Mouse (Mus musculus) right cerebral cortex, postnatal 36 days (tissue): ENCODE measurements at regions not wholly inside any gene's neighbourhood (a gene's known extent, or its start where the extent isn't known, plus 50 kb on each side); places are given as distances from the start of the nearest gene placed in this dataset.

Source experiments
- DNase-seq, 2 experiments: peaks; one replicate each; pipeline ENCODE4 v3.0.0; 2022; ENCODE audit warnings: low spot score in 2 of 2, mixed read lengths in 1 of 2

DNA sequence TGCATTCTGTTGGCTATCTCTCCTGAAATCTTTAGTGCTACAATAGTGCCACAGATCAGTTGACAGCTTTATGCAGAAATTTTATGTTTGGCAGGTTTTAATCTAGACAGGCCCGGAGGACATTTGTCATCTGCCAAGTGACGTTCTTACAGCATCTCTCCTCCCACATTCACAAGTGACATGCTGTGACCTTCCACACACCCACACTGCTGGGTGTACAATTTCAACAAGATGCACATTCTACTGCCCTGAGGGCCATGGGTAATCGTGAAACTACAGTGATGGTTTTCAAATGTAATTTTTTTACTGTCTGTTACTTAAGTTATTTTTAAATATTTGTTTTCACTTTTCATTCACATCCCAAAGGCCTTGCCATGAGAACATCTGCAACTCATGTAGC, 639.2 kb upstream of the Gm11114 start:
- no peak for DNase-seq

DNA sequence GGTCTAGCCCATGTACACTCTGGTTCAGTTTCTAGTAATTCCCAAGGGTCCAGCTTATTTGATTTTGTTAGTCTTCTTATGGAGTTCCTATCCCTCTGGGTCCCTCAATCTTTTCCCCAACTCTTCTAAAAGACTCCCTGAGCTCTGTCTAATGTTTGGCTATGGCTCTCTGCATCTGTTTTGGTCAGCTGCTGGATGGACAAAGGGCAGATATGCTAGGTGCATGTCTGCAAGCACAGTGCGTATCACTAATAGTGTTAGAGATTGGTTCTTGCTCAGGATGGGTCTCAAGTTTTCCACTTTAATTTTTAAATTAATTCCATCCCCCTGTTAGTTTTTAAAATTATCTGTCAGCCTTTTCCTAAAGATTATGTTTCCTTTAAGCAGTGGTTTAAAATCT, 634.2 kb upstream of the Gm11114 start:
- DNase-seq: no peak

DNA sequence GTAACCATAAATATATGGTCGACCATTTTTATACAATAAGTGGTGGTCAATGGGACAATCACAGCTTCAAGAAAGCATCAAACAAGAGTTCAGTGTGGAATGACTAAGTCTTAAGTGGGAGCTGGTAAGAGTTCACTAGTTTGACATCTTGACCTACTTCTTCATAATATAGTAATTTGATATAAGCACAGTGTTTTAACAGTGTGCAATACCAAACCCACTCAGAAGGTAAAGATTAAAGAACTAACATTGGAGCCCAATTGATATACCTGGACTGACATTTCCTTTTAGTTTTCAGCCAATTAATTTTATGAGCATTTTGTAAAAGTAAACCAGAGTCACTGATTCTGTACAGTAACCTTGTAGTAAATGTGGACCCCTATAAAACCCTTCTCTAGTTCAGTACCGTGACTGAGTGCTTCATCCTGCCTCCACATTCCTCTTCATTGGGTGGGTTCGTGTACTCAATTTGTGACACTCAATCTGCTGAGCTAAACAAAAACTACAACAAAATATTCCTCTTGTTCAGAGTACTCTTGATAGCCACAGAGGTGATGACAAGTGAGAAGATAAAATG, 593.9 kb upstream of the Gm11114 start:
- DNase-seq: no peak

DNA sequence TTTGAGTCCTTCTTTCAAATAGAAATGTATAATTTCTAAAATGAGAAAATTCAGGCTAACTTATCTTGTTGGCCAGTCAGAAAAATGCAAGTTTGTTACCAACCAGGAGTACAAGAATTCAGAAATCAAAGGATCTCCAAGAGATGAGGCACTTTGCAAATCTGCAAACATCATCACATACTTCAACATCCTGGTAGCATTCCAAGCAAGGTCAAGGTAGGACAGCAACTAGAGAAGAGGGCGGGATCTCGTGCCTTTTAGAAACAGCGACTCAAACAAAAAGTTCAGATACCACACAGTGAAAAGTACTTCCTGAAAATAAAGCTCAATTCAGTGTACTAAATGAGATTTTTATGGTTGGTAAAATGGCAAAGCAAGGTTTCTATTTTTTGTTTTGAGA, 593.2 kb upstream of the Gm11114 start:
- no peak for DNase-seq

DNA sequence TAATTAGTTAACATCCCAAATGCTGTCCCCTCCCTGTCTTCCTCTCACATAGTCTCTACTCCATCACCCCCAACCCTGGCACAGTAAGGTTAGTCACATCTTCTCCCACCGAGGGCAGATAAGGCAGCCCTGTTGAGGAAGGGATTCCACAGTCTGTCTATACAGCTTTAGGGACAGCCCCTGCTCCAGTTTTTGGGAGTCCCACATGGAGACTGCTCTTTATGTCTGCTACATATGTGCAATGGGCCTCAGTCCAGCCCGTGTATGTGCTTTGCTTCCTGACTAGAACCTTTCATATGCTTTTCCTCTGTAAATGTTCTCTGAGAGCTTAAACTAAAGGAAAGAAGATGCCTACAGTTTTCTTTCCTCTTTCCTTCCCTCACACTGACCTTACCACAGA, 592.1 kb upstream of the Gm11114 start:
- DNase-seq: no peak

DNA sequence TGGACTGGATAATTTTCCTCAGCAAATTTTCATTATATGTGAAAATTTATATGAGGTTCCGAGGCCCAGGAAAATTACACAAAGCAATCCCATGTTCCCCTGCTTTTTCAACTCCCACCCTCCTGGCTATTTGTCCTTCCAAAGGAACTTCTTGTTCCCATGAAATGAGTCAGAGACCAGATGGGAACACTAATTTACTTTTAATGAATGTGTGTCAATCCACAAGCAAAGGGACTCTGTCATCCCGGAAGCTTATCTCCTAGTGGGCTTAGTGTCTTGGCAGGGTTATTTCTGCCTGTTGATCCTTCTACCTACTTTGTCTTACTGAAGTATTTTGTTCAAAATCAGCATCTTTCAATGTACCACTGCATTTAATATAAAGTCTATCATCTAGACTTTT, 573.3 kb upstream of the Gm11114 start:
- no peak for DNase-seq

DNA sequence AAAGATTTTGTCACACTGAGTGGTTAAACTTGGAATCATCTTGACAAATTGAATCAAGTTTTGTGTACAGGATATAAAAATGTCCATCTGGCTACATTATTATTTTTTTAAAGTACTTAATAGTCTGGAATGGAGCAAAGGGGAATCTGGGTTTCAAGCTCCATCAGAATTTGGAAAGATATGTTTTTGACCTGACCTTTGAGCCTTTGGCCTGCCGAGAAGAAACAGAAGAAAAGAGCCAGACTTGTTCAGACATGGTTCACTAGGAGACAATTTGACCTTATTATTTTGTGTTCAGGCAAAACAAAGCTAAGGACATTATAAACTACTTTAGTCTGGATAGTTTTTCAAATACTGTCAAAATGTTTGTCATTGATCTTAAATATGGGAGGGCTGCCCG, 572.2 kb upstream of the Gm11114 start:
- DNase-seq: no peak

DNA sequence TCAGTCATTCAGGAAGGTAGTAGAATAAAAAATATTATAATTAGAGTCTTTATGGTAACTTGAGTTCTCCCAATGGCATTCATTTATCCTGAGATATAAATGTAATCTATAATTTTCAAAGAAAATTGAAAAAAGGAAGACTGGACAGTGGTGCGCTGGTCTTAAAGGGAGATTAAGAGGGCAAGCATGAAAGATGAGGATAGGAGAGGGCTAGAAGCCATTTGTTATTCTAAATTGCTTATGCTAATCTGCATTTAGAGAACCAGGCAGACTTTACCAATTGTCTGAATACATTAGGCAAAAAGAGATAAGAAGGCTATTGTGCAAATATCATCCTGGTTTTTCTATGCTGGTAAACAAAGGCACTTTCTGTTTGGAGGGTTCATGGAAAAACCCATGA, 558.2 kb upstream of the Gm11114 start:
- no peak for DNase-seq

DNA sequence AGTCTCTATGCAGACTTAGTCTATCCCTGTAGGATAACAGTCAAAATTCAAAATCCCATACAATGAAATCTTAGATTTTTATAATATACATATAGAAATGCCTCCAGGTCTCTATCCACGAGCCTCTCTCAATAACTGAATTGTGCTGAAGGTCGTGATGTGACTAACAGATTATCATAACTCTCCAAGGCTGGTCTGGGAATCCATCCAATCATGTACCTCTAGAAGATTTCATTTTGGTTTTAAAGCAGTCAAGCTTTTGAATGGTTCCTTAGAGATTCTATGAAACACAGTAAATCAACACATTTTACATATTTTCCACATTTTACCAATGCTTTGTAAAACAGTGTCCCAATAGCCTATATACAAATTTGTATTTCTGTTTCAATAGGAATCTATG, 557.7 kb upstream of the Gm11114 start:
- DNase-seq: no peak

DNA sequence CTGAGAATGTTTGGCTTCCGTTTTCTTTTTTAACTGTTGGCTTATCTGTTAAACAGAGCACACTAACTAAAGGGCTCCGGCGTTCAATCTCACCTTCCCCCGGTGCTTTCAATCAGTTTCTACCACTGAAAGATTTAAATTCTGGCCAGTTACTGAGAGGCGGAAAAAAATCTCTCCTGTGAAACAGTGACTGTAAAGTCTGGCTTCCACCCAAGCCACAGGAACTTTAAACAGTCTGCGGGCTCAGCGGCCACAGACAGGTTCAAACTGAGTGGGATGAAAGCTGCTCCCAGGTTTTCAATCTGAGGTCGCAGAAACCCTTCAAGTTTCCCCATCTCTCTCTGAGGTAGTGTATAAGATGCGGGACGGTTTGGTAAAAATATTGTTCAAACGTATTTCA, 538.2 kb upstream of the Gm11114 start:
- DNase-seq: no peak

DNA sequence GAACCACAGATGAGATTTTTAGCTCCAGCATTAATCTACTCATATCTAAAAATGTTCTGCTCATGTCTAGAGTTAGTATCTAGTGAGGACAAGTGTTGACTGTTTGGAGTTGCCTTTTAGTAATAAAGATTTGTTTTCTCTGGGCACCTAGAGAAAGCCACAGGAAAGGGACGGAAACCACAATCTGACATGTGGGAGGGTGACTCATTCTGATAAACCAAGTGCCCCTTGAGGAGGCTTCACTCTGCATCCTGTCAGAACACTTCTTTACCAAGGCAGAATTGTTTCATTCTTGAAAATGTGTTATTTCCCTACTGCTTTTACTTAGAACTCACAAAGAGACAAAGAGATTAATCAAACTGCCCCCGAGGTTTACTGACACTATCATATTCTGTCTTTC, 537.4 kb upstream of the Gm11114 start:
- no peak for DNase-seq

DNA sequence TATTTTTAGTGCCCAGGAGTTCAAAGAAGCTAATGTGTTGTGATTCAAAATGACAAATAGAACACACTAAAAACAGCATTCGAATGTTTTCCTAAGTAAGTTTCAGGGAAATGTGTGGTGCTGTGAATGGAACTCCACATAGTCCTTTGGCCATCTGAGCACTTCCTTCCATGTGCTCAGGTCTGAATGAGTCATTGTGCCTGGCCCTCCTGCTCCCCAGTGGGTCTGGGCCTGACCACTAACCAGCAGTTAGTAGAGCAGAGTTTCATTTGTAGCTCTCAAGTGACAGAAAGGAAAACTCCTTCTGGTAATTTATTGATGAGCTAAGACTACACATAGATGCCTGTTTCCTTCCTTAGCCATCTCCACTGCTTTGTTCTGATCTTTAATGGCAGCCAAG, 533.4 kb upstream of the Gm11114 start:
- DNase-seq: no peak

DNA sequence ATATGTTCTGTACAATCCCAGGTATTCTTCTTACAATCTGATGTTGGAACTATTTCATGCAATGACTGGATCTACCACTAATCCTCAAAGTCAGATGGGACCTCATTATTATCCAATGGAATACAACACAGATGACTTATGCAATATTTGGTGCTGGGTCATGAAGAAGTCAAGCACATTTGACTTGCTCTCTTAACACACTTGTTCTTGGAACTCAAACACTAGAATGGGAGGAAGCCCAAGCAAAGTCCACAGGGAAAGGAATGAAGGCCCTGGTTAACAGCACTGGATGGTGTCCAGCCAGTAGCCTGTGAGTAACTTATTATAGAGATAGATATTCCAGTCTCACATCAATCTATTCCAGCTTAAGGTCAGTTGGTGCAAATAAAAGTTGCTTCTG, 486.8 kb upstream of the Gm11114 start:
- DNase-seq: no peak

DNA sequence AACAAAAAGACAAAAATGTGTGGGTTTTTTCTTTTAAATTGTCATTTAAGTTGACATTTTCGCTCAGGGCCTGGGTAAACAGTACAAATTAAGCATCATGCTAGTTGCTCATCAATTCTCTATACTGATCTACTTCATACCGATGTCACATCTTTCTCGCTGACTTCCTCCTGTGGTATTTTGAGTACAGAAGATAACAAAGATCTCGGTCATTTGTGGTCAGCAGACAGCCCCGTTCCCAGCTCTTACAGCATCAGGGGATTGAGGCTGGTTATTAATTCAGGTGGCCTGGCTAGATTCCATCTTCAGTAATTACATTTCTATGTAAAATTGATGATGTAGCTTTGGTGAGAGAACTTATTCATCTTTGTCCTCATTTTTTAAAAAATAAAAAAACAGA, 483.6 kb upstream of the Gm11114 start:
- no peak for DNase-seq

DNA sequence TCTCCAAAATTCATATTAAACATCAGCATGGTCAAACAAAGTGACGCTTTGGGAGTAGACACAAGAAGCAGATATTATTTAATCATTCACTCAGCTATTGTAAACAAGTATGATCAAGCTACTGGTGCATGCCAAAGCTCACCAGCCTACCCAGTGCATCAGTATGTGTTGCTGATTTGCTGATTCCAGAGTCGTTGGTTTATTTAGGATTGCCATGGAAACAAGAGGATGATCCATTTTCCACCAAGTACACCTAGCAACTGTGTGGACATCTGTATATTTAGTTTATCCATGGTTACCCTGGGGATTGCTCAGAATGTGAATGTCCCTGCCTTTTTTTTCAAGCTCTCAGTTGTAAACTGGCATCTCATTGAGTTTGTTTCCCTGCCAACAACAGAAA, 481.9 kb upstream of the Gm11114 start:
- DNase-seq: no peak

DNA sequence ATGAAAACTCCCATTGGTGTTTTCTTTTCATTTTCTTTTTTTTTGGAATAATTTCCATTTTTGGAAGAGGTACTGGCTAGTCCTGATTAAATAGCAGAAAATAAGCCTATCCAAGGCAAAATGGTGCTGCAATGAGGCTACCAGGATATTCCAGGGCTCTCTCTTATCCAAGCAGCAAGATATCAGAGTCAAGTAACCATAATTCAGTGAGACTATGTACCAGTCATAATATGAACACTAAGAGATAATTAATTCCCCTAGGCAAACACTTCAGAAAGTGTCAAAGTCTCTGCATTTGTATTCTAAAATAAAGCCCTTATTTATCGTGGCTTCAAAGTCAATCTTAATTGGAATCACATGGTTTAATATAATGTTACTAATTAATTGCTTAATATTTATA, 475.1 kb upstream of the Gm11114 start:
- no peak for DNase-seq

DNA sequence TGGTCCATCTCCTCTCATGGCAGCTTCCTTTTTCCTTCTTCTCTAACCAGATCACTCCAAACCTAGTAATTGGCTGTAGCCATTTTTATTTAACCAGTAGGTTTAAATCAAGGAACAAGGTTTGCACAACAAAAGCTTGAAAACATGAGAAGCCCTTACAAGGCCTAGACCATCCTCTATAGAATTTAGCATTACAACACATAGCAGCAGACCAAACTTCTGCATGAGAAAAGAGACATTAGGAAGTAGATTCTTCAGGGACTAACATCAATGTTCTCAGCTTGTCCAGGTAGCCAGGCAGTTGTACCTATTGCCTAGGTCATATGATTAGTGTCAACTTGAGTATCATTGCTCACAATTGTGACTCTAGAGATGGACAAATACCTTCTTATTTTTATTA, 468.6 kb upstream of the Gm11114 start:
- no peak for DNase-seq

DNA sequence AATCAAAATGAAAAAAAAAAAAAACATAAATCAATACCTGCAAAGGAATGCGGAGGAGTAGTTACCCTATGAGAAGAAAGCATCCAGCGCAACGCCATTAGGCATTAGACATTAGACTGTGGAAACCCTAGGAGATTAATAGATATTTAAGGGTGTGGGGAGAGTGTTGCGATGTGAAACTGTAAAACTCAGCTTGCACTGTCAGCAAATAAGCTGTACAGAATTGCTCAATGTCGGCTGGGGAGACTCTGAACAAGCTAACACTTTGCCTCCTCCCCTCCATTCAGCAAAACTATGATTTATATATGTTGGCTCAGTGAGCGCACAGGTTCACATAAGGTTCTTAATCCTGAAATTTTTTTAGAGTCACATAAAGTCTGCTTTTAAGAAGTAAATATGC, 451.0 kb upstream of the Gm11114 start:
- no peak for DNase-seq

DNA sequence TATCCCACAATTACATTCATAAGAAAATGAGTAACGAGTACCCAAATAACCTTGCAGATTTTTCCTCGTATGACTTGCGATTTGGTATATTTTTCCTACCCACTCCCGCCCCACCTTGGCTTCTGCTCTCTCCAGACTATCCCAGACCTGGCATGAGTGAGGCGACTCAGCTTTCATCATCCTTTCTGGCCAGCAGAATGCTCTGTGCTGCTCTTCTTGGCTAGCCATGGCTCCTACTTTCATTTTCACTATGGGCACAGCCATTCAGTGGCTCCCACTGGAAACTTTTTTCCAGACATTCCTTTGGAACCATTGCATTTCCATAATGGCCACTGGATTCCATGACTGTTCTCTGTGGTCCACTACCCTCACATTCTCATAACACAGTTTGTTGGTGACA, 449.1 kb upstream of the Gm11114 start:
- no peak for DNase-seq

DNA sequence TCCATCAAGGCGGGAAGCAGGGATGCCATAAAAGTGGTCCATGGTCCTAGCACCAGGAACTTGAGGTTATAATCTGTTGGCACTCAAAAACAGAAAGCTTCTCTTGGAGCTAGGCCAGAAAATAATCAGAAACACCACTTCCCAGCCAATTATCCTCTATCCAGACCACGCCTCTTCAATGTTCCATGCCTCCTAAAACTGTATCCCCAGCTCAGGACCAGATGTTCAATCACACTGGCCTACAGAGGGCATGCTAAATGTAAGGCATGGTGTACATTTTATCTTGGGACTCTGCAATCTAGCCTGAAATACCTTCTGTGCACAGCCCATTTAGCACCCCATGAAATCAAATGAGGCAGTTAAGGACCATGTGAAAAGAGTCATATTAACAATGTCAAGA, 418.4 kb upstream of the Gm11114 start:
- DNase-seq: no peak

DNA sequence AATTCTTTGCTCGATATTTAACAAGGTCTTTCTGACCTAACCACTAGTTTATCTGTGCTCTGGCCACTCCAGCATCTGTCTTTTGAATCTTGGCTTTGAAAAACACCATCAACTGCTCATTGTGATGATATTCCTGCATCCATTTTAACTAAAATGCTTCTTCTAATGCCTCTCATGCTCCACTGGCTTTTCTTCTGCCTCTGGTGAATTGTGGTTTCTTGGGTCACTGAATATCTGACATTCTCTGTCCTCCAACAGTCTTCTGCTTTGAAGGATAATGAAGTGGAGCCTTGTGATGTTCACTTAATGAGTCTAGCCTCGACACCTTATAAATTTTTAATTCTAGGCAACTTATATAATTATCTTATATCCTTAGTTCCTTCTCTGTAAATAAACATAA, 416.5 kb upstream of the Gm11114 start:
- no peak for DNase-seq

DNA sequence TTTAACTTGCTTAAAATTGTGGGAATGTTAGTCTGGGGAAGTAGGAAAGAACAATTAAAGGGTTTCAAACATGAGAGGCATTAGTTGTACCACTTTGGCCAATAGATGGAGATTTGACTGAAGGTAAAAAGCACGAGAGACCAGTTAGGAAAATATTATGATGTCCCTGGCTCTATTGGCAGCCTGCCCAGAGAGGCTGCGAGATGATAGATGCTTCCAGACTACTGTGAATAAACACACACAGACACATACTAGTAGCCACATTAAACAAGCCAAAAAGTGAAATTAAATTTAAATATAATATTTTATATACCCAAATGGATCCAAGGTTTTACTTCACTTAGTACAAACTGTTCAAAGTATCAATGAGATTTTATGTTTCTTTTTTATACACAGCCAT, 411.9 kb upstream of the Gm11114 start:
- no peak for DNase-seq

DNA sequence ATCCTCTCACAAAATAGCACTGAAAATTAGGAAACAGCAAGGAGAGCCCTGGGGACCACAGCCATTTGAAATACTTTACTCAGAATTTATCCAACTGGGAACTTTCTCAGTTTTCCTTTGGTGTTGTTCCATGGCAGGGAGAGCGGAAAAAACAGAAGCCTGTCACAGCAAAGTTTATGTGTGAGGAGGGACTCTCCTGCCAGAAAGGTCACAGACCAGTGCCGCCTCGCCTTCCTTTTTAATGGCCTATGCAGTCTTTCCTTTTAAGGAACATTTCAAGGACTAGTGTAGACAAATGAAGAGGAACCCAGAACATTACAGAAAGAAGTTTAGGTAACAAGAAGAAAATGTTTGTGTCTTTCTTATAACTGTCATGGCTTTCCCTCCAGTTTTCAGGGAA, 406.3 kb upstream of the Gm11114 start:
- no peak for DNase-seq

DNA sequence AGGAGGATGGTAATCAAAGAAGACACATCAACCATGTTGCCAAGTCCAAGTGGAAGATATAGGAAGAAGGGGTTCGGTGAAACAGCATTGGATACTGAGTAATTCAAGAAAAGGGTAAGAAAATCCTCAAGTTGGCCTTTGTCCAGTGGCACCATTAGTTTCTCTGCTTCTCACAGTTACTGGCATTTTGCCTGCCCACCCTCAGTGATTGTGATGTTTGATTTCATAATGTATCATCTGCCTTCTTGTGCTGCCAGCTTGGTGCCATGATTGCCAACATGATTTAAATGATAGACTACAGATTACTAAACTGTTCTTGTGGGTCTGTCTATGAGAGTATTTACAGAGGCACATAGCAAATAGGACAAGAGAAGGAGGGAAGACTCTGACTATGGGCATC, 399.3 kb upstream of the Gm11114 start:
- no peak for DNase-seq

DNA sequence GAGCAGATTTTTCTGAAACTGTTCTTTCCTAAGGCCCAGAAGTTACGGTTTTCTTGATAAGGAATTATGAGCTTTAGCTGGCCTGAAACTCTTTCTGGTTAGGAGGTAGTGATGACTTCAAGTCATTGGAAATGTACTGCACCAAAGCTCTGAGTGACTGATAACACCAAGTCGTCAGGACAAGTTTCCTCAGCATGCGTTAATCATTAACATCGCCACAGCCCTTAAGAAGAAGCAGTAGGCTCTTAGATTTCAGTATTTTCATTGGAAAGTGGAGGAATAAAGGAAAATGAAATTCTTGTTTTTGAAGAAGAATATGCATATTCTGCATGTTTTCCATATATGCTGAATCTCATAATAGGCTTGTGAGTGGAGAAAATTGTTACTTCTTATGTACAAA, 390.3 kb upstream of the Gm11114 start:
- no peak for DNase-seq
